Mouse (Mus musculus) gastrocnemius, postnatal 25 days (tissue): Measurements from ENCODE around the gene Srsf7. TPM values are rescaled to one million over a fixed set of nuclear protein-coding genes. Genes with fewer than 3 reads are reported as not detected.
"Not testable (repeated sequence)": the region's sequence is repeated elsewhere in the genome, so short reads cannot be mapped to it uniquely, and the experiment has no call there.

Experiments
- DNase-seq: peaks from one replicate; pipeline ENCODE4 v3.0.0; 2022
- long read RNA-seq, 2 experiments: library from polyadenylated mRNA; stranded (forward); transcript quantifications; one replicate each; pipeline ENCODE4 v2.0.0; 2021
- total RNA-seq, 2 experiments: library from RNA; stranded (reverse); gene quantifications; 1 replicate in 1 of 2; 2 replicates in 1 of 2; pipeline ENCODE4 v1.2.3; 2021

Gene Srsf7
- 10 to 100 TPM; 23.4 to 23.9 TPM for total RNA-seq
- long read RNA-seq, experiment 1, transcript Srsf7-208 (8 exons, 1,040 nt): minor isoform, 6 of 19 reads
- long read RNA-seq, experiment 1, transcript Srsf7-201 (8 exons, 2,288 nt): major isoform, 8 of 19 reads
- long read RNA-seq, experiment 1, partial matches to known transcripts: 2 of 19 reads
- long read RNA-seq, experiment 1, other reads (novel, unspliced or antisense): 3 of 19 reads
- long read RNA-seq, experiment 2, transcript Srsf7-208 (8 exons, 1,040 nt): major isoform, 7 of 19 reads
- long read RNA-seq, experiment 2, partial matches to known transcripts: 1 of 19 reads
- long read RNA-seq, experiment 2, other reads (novel, unspliced or antisense): 5 of 19 reads

DNA sequence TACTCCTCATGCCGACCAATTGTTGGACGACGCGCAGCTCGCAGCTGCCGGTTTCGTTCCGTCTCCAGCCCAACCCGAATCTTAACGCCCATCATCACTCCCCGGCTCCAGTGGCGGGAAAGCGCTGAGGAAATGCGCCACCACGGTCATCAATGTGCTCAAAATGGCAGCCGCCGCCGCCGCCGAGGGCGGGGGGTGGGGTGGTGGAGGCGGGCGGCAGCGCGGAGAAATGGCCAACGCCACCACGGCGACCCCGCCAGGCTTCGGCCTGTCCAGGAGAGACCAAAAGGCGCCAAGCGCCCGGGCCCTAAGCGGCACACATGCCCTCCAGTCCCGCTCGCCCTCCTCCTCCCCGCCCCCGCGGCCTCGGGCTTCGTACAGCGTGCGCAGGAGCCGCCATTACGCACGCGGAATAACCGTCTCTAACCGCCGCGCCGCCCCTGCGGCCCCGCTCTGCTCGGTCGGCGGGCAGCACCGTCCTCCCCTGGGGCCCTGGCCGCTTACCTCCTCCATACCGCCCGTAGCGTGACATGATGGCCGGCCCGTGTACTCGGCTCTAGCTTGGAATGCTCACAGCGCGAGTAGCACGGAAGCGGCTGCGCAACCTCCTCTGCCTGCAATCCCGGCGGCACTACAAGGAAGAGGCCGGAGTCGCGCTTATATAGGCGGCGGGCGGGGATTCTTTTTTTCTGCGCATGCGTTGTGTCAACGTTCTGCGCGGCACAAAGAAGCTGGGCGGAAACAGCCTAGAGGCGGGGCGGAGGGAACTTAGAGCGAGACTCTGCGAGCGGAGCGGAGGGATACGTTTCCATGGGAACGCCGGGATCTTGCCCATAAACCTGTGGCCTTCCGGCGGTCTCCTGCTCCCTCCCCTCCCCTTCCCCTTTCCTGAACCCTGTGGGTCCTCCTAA is at the start of gene Srsf7, which contains the start of gene Ttc39d:
Srsf7 (minus strand) TSS at position 637 of the 911 bp plus-strand sequence.
Ttc39d (plus strand) TSS at position 790 of the 911 bp plus-strand sequence.
- DNase-seq: peak; percentile 97

DNA sequence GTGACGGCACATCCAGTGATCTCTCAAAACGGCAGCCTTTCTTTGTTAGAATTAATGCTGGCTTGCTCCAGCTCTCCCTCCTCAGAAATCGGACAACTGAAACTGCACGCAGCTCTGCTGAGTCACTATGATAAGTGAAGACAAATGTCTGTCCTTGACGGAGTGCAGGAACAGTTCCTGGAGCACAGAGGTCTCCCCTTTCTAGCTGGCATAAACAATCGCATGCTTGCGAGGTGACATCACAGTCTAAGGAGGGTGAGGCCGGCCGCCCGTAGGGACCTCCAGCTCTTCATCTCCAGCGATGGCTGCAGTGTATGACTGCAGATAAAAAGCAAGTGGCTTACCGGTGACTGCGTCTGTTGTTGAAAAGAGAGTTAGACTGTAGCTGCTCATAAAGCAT is 48.1 kb upstream of the Srsf7 start:
- DNase-seq: peak; percentile 77

DNA sequence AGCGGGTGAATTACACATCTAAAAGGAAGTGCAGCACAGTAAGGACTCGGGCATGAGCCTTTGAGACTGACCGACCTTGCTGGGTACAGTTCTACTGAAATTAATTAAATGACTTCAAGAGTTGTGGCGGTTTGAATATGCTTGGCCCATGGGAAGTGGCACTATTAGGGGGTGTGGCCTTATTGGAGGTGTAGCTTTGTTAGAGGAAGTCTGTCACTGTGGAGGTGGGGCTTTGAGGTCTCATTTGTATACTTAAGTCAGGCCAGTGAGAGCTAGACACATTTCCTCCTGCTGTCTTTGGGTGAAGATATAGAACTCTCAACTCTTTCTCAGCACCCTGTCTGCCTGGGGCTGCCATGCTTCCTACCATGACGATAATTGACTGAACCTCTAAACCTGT is 47.3 kb upstream of the Srsf7 start:
- DNase-seq: no peak

DNA sequence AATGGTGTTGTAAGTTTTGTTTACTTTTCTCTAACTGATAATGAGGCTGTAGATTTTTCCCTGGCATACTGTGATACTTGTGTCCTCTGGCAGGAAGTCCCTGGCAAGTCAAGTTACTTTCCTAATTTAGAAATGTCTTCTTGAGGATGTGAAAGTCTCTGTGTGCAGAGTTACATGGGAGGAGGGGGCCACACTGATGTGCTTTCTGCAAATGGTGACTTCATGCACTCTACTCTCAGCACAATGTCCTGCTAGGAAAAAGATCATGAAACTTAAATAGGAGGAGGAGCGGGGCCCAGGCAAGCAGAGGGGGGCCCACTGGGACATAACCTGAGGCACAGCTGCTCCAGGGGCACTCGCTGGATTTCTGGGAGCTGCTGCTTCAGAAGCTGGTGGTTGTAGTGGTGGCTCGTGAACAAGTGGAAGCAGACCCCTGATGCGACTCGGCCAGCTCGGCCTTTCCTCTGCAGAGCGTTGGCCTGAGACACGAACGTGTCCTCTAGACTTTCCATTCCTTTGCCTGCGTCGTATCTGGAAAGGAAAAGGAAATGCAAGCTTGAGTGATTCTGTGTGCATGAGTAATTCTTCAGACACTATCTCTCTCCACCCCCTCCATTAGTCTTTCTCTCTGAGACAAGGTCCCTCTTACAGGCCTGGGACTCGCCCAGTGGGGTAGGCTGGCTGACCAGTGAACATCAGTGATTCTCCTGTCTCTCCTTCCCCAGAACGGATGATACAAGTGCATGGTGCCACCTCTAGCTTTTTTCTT is 45.8 kb upstream of the Srsf7 start:
- no peak for DNase-seq

DNA sequence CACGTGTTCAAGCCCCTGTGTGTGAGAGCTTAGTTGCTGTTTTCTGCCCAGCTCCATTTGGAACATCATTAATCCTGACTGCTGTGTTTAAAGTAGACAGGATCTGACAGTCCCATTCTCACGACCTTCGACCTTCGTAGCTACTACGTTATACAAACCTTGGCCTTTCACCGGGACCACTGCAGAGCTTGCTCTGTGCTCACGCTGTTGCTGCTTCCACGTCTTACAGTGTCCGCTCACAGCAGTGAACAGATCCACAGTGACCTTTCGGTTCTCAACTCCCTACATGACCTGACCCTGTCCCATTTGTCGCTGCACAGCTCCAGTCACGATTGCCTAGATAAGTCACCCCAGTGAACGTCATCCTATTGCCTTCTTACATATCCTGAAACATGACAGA is 36.0 kb upstream of the Srsf7 start:
- no peak for DNase-seq

DNA sequence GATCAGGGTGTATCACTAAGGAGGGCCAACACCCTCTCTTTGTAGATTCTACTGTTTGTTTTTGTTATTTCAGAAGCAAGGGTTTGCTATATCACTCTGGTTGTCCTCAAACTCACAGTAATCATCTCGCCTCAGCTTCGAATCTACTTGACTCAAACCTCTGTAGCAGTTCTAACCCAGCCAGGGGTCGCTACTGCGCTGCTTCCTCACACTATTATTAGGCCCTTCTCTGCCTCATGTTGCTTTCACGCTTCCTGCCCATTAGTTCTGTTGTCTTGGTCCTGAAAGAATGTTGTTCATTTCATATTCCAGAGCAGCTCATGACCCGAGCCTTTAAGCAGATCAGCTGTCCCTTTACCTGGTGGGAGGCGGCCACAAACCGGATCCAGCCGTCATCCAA is 34.5 kb upstream of the Srsf7 start:
- DNase-seq: no peak

DNA sequence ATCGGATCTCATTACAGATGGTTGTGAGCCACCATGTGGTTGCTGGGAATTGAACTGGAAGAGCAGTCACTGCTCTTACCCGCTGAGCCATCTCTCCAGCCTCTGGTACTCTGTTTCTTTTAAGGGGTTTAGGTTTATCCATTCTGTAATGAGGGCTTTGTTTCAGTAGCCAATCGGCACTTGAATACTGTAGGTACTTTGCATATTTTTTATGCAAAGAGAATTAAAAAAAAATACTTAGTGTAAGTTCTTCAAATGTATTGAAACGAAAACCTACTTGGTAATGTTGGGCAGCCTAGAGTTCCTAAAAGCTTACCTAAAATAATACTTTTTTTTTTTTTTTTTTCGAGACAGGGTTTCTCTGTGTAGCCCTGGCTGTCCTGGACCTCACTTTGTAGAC is 30.4 kb upstream of the Srsf7 start:
- no peak for DNase-seq

DNA sequence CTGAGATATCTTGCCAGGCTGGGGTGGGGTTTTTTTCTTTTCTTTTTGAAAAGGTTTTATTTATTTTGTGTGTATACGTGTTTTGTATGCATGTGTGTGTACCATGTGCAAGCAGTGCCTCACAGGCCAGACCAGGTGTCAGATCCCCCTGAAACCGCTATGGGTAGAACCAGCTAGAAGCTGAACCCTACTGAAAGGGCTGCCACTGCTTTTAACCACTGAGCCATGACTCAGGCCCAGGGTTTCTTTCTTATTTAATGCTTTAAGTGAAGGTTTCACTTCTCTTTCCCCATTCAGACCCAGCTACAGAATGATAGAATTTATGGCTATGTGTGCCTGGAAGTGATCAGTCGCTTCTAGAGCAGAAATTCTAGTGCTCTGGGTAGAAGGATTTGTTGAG is 29.7 kb upstream of the Srsf7 start:
- DNase-seq: no peak

DNA sequence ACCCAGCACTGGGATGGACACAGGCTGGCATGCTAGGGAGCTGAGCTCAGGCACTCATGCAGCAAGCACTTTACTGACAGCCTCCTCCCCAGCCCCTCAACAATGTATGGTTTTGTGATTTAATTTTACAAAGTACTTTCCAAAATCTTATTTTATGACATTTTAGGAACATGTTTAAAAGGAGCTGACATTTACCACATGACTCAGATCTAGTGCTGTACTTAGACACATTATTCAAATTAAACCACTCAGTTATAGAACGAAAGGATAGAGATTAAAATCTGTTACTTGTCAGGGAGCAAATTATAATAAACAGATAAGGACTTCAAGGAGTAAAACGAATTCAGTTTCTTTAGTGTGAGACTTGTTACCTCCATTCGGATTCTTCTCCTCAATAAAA is 28.4 kb upstream of the Srsf7 start:
- no peak for DNase-seq

DNA sequence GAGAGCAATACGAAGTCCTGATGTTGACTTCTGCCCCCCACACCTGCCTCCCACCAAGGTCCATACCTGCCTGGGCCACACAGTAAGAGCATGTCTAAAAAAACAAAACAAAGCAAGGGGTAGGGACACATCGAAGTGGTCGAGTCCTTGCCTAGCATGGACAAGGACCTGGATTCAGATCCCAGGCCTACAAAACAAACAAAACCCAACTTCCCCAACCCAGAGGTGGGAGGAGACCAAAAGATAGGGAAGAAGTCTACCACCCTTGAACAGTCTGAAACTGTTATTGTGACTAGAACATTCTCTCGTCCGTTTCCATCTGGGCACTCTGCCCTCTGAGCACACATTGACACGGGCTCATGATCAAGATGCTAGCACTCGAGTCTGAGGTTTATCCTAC is 27.3 kb upstream of the Srsf7 start:
- no peak for DNase-seq

DNA sequence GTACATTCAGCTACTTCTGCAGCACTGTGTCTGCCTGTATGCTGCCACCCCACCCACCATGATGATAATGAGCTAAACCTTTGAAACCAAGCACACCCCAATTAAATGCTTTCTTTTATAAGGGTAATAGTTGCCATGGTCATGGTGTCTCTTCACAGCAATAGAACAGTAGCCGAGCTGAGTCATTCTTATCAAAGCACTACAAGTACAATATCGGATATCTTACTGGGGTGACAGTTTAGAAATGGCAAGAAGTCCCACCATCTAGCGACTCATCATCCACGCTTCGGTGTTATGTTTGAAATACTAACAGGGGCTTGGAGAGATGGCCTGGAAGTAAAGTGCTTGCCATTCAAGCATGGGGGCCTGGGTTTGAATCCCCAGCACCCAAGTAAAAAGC is 26.7 kb upstream of the Srsf7 start:
- no peak for DNase-seq

DNA sequence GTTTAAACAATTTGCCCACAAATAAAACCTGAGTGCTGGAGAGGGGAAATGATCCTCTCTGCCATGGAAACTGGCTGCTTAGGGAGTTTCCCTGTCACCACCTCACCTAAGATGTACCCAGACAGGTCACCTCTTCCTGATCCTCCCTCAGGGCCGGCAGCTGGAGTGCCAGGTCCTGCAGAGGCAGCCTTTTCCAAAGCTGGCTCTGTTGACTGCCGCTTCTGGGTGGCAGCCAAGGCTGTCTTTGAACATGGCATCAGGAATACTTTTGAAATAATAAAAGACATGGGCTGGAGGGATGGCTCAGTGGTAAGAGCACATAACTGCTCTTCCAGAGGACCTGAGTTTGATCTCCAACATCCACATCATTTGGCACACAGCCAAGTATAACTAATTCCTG is 22.3 kb upstream of the Srsf7 start:
- DNase-seq: no peak

DNA sequence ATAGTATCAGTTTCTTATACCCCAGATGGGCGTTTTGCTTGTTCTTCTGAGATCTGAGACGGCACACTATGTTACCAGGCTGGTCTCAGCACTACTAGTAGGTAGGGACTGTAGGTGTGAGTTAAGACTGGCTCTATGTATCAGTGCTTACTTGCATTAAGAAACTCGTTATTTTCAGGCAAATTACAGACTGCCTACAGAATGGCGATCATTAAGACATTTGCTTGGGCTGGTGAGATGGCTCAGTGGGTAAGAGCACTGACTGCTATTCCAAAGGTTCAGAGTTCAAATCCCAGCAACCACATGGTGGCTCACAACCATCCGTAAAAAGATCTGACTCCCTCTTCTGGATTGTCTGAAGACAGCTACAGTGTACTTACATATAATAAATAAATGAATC is 18.0 kb upstream of the Srsf7 start:
- DNase-seq: not testable (repeated sequence)

DNA sequence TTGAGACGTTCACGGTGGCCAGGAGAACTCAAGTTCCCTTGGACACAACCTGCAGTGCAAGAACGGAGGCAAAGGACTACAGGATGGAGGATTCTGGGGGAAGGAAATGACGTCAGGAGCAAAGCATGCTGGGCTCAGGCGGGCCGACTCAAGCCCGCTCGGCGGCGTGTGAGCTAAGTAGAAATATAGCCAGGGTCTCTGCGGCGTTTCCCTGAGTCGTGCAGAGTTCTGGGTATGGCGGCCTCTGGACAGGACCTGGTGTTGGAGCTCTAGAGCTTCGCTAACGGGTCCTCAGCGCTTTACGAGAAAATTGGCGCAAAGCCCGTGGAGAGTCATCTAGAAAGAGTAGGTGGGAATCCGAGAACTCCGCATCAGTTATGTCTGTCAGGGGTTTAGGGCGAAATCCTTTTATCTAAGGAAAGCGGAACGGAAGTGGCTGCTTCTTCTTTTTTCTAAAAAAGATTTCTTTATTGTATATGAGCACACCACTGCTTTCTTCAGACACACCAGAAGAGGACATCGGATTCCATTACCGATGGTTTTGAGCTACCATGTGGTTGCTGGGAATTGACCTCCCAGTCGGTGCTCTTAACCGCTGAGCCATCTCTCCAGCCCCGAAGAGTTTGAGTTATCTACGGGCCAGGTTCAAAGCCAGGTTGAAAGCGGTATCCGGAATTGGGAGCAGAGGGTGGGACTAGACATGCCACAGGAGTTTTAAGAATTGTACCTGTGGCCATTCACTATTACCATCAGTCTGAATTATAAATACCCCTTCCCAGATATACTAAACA is 17.4 kb upstream of the Srsf7 start, which contains the start of gene Gemin6:
Gemin6 (plus strand) TSS at position 116 of the 791 bp plus-strand sequence.
- DNase-seq: peak; percentile 78

DNA sequence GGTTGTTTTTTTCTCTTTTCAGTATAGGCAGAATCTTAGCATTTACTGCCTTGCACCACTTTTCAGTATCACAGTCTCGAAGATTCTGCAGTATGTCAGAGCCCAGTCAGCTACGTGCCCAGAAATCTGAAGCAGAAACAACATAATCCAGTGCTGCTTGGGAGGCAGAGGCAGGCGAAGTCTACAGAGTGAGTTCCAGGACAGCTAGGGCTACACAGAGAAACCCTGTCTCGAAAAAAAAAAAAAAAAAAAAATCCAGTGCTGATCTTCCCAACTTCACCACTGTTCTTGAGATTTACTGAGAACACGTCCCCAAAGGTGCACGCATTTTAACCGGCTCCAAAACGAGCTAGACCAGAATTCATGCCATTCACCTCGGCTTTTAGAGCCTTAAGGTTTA is 16.7 kb upstream of the Srsf7 start:
- no peak for DNase-seq

DNA sequence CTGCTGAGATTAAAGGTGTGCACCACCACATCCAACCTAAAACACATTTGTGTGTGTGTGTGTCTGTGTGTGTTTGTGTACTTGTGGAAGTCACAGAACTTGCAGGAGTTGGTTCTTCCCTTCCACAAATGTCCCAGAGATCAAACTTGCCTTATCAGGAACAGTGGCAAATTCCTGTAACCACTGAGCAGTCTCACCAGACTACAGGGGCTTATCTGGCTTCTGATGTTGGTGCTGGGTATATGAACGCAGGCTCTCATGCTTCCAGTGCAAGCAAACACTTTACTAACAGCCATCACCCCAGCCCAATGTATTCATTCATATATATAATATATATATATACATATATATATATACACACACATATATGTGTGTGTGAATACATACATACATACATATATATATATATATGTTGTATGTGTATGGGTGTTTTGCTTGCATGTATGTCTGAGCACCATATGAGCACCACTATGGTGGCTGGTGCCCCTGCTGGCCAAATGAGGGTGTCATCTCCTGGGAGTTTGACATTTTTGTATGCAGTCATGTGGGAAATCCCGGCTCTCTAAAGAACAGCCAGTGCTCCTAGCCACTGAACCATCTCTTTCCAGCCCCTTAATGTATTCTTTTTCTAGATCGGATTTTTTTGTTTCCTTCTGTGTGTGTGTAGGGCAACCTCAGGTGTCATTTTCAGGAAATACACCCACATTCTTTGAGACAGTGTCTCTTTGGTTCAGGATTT is 15.0 kb upstream of the Srsf7 start:
- DNase-seq: no peak

DNA sequence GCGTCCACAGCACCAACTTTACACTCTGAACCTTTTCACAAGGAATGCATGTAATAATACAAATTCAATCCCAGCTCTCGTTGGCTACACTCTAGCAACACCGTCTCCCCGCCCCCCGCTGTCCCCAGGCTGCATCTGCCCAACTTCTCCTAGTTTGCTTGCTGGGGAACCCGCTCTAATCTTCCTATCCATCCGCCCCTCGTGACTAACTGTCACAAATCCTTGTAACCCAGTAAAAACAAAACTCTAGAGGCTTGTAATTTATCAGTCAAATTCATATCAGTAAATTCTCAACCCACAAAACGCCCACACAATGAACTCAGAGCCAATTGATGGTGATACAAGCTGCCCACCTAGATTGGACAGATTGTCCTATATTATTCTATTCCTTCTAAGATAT is 14.1 kb upstream of the Srsf7 start:
- DNase-seq: no peak

DNA sequence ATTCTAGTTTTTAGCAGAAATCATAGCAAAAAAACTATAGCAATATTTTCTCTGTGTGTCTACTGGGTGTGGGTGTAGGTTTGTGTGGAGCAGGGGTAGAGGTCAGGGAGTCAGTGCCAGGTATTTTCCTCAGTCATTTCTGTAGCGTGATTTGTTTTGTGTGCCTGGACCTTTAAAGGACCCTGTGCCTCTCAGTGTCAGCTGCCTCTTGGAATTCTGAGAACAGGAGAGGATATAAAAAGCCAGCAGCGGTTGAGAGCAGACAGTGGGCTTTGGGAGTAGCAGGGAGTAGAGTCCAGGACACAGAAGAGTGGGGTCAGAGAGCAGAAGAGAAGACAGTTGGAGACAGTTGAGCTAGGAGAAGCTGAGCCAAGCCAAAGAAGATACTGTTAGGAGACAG is 13.0 kb upstream of the Srsf7 start:
- no peak for DNase-seq

DNA sequence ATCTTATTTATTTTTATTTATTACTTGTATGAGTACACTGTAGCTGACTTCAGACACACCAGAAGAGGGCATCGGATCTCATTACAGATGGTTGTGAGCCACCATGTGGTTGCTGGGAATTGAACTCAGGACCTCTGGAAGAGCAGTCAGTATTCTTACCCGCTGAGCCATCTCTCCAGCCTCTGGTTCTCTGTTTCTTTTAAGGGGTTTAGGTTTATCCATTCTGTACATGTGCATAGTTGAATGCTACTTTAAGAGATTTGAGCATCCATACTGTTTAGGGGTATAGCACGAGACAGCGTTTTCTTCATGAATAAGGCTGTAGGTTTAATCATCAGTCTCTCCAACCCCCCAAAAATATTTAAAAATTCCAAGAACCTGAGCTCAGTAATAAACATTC is 6.9 kb upstream of the Srsf7 start:
- DNase-seq: not testable (repeated sequence)

DNA sequence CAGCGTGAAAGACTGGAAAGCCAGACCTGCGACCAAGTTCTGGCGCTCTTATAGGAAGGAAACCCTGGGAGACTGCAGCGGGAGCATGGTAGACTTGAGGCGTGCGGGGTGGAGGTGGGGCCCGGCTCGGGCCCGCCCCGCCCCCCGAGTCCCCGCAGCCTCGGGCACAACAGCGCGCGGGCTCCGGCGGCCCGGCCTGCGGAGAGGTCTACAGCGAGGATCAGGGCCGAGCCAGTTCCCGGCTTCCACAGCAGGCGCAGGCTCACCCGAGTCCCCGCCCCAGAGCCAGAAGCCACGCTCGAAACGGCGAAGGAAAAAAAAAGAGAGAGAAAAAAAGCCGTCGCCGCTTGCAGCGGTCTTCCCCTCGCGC is 821 bp downstream of the Srsf7 start:
- no peak for DNase-seq

DNA sequence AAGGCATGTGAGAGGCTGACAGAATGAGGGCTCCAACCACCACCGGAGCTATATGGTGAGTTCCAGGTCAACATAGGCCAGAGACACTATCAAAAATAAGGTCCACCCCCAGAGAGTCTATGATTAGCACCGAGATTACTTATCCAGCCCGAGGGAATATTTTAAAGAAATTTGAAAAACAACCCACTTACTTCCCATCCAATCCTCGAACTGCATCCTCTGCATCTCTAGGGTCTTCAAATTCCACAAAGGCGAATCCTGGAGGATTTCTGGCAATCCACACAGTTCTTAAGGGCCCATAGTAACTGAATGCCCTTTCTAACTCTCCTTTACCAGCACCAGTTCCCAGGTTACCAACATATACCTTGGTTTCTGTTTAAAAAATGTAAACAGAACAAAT is 1.4 kb downstream of the Srsf7 start:
- DNase-seq: no peak
